Mouse (Mus musculus) ES-E14 (cell line): ENCODE results near the gene Shoc2.

Experiments
- MAFK ChIP-seq: IDR thresholded peaks from 2 replicates; pipeline ENCODE4 v1.6.1; 2014; ENCODE audit warnings: mild to moderate bottlenecking, low read depth, low read length, inconsistent platforms; ENCODE audit not compliant: insufficient read depth
- ZC3H11A ChIP-seq: IDR thresholded peaks from 2 replicates; pipeline ENCODE4 v1.6.1; 2012; ENCODE audit warnings: low read depth, mild to moderate bottlenecking, inconsistent platforms, low read length, borderline replicate concordance

GRCm38 (mm10) chr19:53990538-53990937 is 46.4 kb downstream of the Shoc2 start:
- TF ChIP-seq ZC3H11A = no peak
- TF ChIP-seq MAFK = no peak
